Mouse (Mus musculus) yolk sac, embryonic 10.5 days (tissue): Measurements from ENCODE around the gene Olfr1056.
"Not testable (repeated sequence)": the region's sequence is repeated elsewhere in the genome, so short reads cannot be mapped to it uniquely, and the experiment has no call there.

Experiments used
- DNase-seq: peaks from one replicate; pipeline ENCODE4 v3.0.0-alpha.2; 2017; ENCODE audit warnings: low spot score

The Olfr1056 gene

DNA sequence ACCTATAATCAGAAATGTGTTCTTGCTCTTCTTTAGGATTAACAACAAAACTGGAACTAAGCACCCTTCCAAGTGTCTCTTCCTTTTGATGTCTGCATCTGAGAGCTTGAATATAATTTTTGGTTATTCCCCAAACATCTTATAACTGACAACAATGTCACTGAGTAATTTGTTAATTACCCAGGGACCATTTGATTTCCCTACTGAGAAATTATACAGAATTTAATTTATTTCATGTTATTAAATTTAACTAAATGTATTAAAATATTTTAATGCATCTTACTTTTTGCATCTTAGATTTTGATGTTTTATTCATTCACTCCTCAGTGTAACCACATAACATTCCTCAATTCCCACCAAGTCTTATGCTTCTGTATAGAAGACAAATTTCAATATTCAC, at the start of gene Olfr1056:
TSS of gene Olfr1056 (minus strand) at position 101 of the 400 bp plus-strand sequence.
- DNase-seq: no peak

DNA sequence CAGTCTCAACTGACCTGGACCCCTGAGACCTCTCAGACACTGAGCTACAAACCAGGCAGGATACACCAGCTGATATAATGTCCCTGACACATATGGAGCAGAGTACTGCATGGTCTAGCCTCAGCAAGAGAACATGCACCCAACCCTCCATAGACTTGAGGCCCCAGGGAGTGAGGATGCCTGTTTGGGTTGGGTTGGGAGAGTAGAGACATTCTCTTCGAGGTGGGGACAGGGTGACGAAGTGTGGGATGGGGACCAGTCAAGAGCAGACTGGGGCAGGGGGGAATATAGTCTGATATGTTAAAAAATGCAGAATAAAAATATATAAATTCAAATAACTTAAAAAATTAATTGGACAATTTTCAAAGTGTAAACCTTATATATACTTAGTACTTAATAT, 32.8 kb upstream of the Olfr1056 start:
- no peak for DNase-seq

DNA sequence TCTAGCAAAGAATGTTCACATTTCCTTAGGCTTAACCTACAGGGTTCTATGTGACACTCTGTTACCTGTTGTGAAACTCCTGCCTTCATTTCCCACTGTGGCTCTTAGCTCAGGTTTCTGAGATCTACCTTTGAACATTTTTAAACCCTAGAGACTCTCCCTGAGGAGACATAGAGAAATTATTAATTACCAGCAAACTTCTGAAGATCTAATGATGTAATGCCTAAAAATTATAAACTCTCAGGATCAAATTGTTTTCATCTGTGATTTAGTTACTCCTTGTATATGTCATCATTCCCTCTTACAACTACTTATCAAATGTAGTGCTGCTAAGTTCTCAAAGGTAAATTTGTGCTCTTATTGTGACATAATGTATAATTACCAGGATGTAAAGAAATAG, 26.2 kb upstream of the Olfr1056 start, which contains the start of gene Olfr1058:
TSS of gene Olfr1058 (minus strand) at position 101 of the 400 bp plus-strand sequence.
- DNase-seq: not testable (repeated sequence)

DNA sequence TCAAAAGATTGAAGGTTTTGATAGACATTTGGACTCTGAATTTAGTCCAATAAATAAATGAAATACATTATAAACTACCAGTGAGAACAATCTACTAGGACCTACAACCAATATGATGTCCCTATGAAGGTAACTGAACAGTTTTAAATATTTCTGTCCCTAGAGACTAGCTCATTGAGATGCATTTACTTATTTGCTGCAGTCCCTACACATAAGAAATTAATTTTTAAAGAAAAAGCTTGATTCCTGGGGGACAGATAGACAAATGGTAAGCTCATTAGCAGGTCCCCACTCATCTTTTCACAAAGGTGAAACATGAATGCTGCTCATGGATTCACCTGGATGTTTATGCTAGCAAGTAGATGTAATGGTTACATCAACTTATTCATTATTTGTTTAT, 16.0 kb upstream of the Olfr1056 start, which contains the start of gene Olfr1057:
TSS of gene Olfr1057 (minus strand) at position 101 of the 400 bp plus-strand sequence.
- no peak for DNase-seq

DNA sequence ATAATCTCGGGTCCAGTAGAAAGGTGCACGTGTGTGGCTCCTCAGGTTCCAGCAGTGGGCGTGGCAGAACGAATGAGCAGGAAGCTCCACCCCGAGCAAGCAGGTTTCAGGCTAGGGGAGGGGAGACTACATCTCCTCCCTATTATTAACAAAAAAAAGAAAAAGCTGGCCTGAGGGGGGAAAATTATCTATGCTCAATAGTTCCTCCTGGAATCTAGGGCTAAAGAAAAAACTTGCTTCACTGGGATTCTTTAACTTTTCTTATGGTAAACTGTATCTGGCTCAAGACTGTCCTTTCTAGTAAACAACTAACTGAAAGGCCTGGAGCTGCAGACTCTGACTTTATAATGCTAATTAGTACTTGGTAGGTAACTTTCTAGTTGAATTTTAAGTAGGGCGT, 4.1 kb upstream of the Olfr1056 start:
- DNase-seq: not testable (repeated sequence)

DNA sequence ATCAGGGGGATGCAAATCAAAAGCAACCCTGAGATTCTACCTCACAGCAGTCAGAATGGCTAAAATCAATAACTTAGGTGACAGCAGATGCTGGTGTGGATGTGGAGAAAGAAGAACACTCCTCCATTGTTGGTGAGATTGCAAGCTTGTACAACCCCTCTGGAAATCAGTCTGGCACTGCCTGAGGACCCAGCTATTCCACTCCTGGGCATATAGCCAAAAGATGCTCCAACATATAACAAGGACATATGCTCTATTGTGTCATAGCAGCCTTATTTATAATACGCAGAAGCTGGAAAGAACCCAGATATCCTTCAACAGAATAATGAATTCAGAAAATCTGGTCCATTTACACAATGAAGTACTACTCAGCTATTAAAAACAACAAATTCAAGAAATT, 10.5 kb downstream of the Olfr1056 start:
- DNase-seq: not testable (repeated sequence)

DNA sequence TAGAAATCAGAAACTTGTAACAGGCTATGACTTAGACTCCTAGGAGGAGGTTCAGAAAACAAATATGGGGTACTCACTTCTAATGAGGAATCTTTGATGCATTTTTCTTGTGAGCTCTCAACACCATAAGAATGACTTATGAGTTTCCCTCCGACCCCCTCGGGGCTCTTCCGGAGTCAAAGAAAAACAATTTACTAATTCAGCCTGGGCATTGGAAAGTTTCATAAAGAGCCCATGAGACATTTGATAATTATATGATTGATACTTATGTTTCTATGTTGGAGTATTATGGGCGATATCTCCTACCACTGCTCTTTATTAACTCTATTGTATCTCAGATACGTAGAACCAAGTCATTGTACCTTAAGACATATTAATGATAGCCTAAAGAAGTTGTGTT, 12.1 kb downstream of the Olfr1056 start, which contains the start of gene Olfr1055:
TSS of gene Olfr1055 (minus strand) at position 101 of the 400 bp plus-strand sequence.
- no peak for DNase-seq

DNA sequence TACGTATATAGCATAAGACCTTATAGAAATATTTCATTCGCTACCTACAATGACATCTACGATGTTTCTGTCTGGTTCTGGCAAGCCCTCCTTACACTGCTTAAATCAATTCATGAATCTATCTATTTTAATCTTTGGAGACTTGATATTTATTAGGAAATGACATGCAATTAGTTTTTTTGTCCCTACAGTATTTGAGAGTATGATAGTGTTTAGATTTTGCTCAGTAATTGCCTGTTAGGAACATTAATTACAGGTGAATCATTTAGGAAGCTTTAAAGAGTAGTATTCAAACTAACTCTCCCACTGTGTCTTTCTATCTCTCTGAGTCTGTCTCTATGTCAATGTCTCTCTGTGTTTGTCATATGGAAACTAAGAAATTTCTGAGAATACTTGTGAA, 26.9 kb downstream of the Olfr1056 start, which contains the start of gene Olfr1054:
TSS of gene Olfr1054 (minus strand) at position 101 of the 400 bp plus-strand sequence.
- DNase-seq: no peak

DNA sequence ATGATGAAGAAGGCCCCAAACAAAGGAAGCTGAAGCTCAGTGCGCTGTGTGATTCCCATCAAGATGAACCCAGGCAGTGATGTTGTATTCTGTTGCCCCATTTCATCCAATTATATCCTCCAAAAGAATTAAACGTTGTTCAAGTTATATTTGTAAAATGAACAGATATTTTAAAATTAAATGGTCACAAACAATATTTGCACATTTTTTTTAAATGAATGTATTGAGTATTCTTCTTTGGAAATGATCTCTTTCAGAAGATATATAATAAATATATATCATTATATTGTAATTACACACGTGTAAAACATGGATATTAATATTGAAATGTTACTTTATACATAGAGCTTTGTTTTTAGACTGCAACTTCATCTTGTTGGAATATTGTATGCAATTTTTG, 47.1 kb downstream of the Olfr1056 start, which contains the start of gene Olfr1053:
TSS of gene Olfr1053 (minus strand) at position 101 of the 400 bp plus-strand sequence.
- no peak for DNase-seq
